Mouse (Mus musculus): ENCODE measurements at regions not wholly inside any gene's neighbourhood (a gene's known extent, or its start where the extent isn't known, plus 50 kb on each side); places are given as distances from the start of the nearest gene placed in this dataset.

DNA sequence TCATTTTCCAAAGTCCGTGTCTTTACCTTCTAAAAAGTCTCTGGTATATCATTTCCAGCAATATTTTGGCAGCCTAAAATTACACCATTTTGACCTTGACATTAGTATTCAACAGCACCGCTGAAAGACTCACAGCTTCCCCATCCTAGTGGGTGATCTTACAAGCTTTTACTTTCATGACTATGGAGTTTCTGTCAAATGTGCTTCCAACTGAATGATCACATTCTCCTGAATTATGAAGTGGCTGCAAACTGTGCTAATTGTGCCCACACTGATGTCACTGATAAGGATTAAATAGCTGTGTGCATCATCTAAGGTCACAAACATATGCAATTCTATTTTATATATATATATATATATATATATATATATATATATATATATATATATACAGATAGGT lies 955.5 kb upstream of the Tenm3 start:
- no peak for TF ChIP-seq NANOG (IDR thresholded peaks at IDR 0.05; ENCODE audit: borderline replicate concordance, low read length)
- no peak for TF ChIP-seq CTCF (conservative IDR thresholded peaks at IDR 0.05; ENCODE audit: low read length)

All from E14TG2a.4 (cell line).